7 mouse cellular contexts compared by ENCODE assay signal in the genomic region with DNA sequence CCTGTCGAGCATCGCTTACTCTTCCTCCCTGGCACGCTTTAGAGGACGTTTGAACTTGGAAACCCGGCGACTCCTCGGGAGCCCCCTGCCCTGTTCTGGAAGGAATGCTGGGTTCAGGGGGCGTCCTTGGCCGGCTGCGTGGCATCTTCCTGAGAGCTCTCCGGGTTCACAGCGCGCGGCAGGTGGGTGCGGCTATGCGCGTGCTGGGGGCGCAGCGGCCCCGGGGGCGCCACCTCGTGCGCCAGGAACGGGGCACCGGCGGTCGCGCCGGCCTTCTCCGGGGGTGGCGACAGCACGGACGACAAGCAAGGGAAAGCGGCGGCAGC. TPM values are rescaled to one million over a fixed set of nuclear protein-coding genes. Genes with fewer than 3 reads are reported as not detected.
DNase-seq lines count a peak whose midpoint lies in the region; ATAC-seq and TF ChIP-seq lines count a peak whose summit lies in the region.

No protein-coding gene starts in this region.

- 1% methylated on average over 35 of the region's 35 CpGs for WGBS in lung, embryonic 15.5 days
- WGBS in forebrain, embryonic 10.5 days: under 1% methylated on average over 35 of the region's 35 CpGs
- WGBS in intestine, postnatal 0 days: 3% methylated on average over 35 of the region's 35 CpGs
- 0% methylated on average over 35 of the region's 35 CpGs for WGBS in neural tube, embryonic 15.5 days

- H3K27ac ChIP-seq in lung, embryonic 15.5 days: no peak overlapping the region
- peak overlapping the region; percentile 84 for H3K27ac ChIP-seq in forebrain, embryonic 10.5 days
- no peak overlapping the region for H3K27ac ChIP-seq in intestine, postnatal 0 days (ENCODE audit: low read depth, low read length)
- peak overlapping the region; percentile 70 for H3K27ac ChIP-seq in neural tube, embryonic 15.5 days (replicated peaks)

- H3K9ac ChIP-seq in lung, embryonic 15.5 days: peak overlapping the region; percentile 31; the same call in 1 of the 2 replicates
- H3K9ac ChIP-seq in intestine, postnatal 0 days (ENCODE audit: low read depth, low read length): no peak overlapping the region
- H3K9ac ChIP-seq in neural tube, embryonic 15.5 days (replicated peaks): peak overlapping the region; percentile 73

- peak overlapping the region; percentile 100 for H3K4me2 ChIP-seq in lung, embryonic 15.5 days
- peak overlapping the region; percentile 91 for H3K4me2 ChIP-seq in intestine, postnatal 0 days (replicated peaks; ENCODE audit: low read depth)
- peak overlapping the region; percentile 99 for H3K4me2 ChIP-seq in neural tube, embryonic 15.5 days

- H3K9me3 ChIP-seq in lung, embryonic 15.5 days: no peaks in the 10 kb centered on the region
- H3K9me3 ChIP-seq in forebrain, embryonic 10.5 days: no peaks in the 10 kb centered on the region
- H3K9me3 ChIP-seq in intestine, postnatal 0 days (ENCODE audit: control insufficient read depth): no peaks in the 10 kb centered on the region
- H3K9me3 ChIP-seq in neural tube, embryonic 15.5 days (replicated peaks): no peaks in the 10 kb centered on the region

- peaks cover 64% of the 10 kb centered on the region for H3K27me3 ChIP-seq in lung, embryonic 15.5 days
- H3K27me3 ChIP-seq in forebrain, embryonic 10.5 days (ENCODE audit: poor library complexity, severe bottlenecking): peaks cover 93% of the 10 kb centered on the region
- H3K27me3 ChIP-seq in intestine, postnatal 0 days (replicated peaks; ENCODE audit: control insufficient read depth, insufficient read depth, low read length): peaks cover 54% of the 10 kb centered on the region
- peaks cover 21% of the 10 kb centered on the region for H3K27me3 ChIP-seq in neural tube, embryonic 15.5 days (replicated peaks)

- peak overlapping the region; percentile 58 for H3K4me3 ChIP-seq in lung, embryonic 15.5 days
- H3K4me3 ChIP-seq in forebrain, embryonic 10.5 days: peak overlapping the region; percentile 68
- H3K4me3 ChIP-seq in intestine, postnatal 0 days (ENCODE audit: low read depth, low read length): peak overlapping the region; percentile 52
- H3K4me3 ChIP-seq in neural tube, embryonic 15.5 days (replicated peaks): peak overlapping the region; percentile 71

- TF ChIP-seq CTCF in intestine, postnatal 0 days (IDR thresholded peaks at IDR 0.05; ENCODE audit: low read depth): no peak

- intact Hi-C loops in left cerebral cortex, postnatal 4 days (cut with DNase I): loop anchor here (5.0 to 10.0 kb wide), 3 partner anchors 70 to 412 kb away; partner anchors contain the start of gene Sspn

- DNase-seq in lung, postnatal 10 days: no peak
- no peak for DNase-seq in forebrain, embryonic 10.5 days (ENCODE audit: extremely low spot score, low spot score)
- no peak for DNase-seq in left cerebral cortex, postnatal 4 days
- no peak for DNase-seq in urinary bladder, postnatal 36 days (ENCODE audit: low spot score in 2 of 2)

- ATAC-seq in lung, embryonic 15.5 days (ENCODE audit: borderline replicate concordance, extremely low read depth, low FRiP score, low TSS enrichment): no peak
- no peak for ATAC-seq in intestine, postnatal 0 days
- 0 out of 2 replicates have a peak, but pooled peaks have one; percentile 0 for ATAC-seq in neural tube, embryonic 15.5 days (ENCODE audit: low FRiP score)

- H3K4me1 ChIP-seq in lung, embryonic 15.5 days: peaks cover 37% of the 10 kb centered on the region
- H3K4me1 ChIP-seq in forebrain, embryonic 10.5 days: peaks cover 55% of the 10 kb centered on the region
- H3K4me1 ChIP-seq in intestine, postnatal 0 days (replicated peaks; ENCODE audit: control insufficient read depth, insufficient read depth, low read length): 0 out of 2 replicates have a peak, but pooled peaks cover 3% of the 10 kb centered on the region
- H3K4me1 ChIP-seq in neural tube, embryonic 15.5 days: peaks cover 39% of the 10 kb centered on the region

- H3K36me3 ChIP-seq in lung, embryonic 15.5 days: no peaks in the 10 kb centered on the region
- no peaks in the 10 kb centered on the region for H3K36me3 ChIP-seq in forebrain, embryonic 10.5 days (replicated peaks)
- no peaks in the 10 kb centered on the region for H3K36me3 ChIP-seq in intestine, postnatal 0 days (ENCODE audit: control insufficient read depth, insufficient read depth)
- H3K36me3 ChIP-seq in neural tube, embryonic 15.5 days: no peaks in the 10 kb centered on the region

RNA-seq across cellular contexts. Expression of gene Bhlhe41, which starts 2.7 kb away (rescaled TPM):
- polyA plus RNA-seq in lung, embryonic 15.5 days (2015; fragmentation: Nextera tagmentation; extraction: Ambion mirVana): 0.69 and 0.74 TPM in 2 replicates
- polyA plus RNA-seq in forebrain, embryonic 10.5 days (2016; fragmentation: Nextera tagmentation; extraction: Ambion mirVana): 1.6 and 2.1 TPM in 2 replicates
- polyA plus RNA-seq in intestine, postnatal 0 days (2015; fragmentation: Nextera tagmentation; extraction: Ambion mirVana): 0.44 and 0.61 TPM in 2 replicates
- polyA plus RNA-seq in neural tube, embryonic 15.5 days (2015; fragmentation: Nextera tagmentation; extraction: Ambion mirVana): 5.6 and 6.3 TPM in 2 replicates
- 1 to 10 TPM; 5.2 to 6.0 TPM for total RNA-seq in left cerebral cortex, postnatal 4 days (2021)

Comparison
In these comparisons a context has a peak if more than half of its experiments do, and no peak if none do; other contexts are left out.
1. H3K27ac ChIP-seq: peak in forebrain, embryonic 10.5 days (single experiment) and neural tube, embryonic 15.5 days (single experiment); none in lung, embryonic 15.5 days (single experiment) and intestine, postnatal 0 days (single experiment).
2. Peak in every context shown above with its lines, with median percentiles within 50 percentile points of each other: H3K4me2 ChIP-seq and H3K4me3 ChIP-seq.